Mouse (Mus musculus) CH12.LX (cell line): ENCODE data around the gene Man1a2. TPM values are rescaled to one million over a fixed set of nuclear protein-coding genes. Genes with fewer than 3 reads are reported as not detected.

ENCODE experiments used
- DNase-seq: peaks from one replicate; pipeline ENCODE4 v3.0.0-alpha.2; 2013; ENCODE audit errors: extremely low read depth
- H3K27ac ChIP-seq: 2 replicates; pipeline ENCODE4 v1.5.1; 2012; ENCODE audit warnings: low read depth, mild to moderate bottlenecking, control low read depth, moderate library complexity; ENCODE audit not compliant: insufficient read depth
- H3K27me3 ChIP-seq: replicated peaks from 2 replicates; pipeline ENCODE3; 2012; ENCODE audit warnings: inconsistent platforms
- H3K36me3 ChIP-seq, 2 experiments: replicated peaks in 1 of 2; 2 replicates each; pipeline versions ENCODE3 to v1.6.1; 2012; ENCODE audit warnings: inconsistent platforms in 1 of 2, low read length in 1 of 2, mild to moderate bottlenecking in 1 of 2, mixed read lengths in 1 of 2, moderate library complexity in 1 of 2; ENCODE audit not compliant: control insufficient read depth in 1 of 2, insufficient read depth in 1 of 2
- H3K4me1 ChIP-seq, 2 experiments: 2 replicates each; pipeline ENCODE4 v1.6.1; 2012; ENCODE audit warnings: inconsistent platforms in 1 of 2, moderate library complexity in 1 of 2; ENCODE audit not compliant: insufficient read depth in 2 of 2, control insufficient read depth in 1 of 2
- H3K4me2 ChIP-seq: 2 replicates; pipeline ENCODE4 v1.6.1; 2012; ENCODE audit warnings: low read depth, mild to moderate bottlenecking, control low read depth; ENCODE audit not compliant: poor library complexity, insufficient read depth, severe bottlenecking
- H3K4me3 ChIP-seq, 3 experiments: fragments of 150-350 bp in 1 of 3; sonication (generic) in 1 of 3; replicated peaks in 1 of 3; 2 replicates each; pipeline versions ENCODE3 to v1.5.1; 2011 to 2012; ENCODE audit warnings: low read depth in 2 of 3, low read length in 2 of 3, mild to moderate bottlenecking in 2 of 3, moderate library complexity in 2 of 3, control low read depth in 1 of 3, improper control_type of control experiment in 1 of 3, inconsistent platforms in 1 of 3, mixed read lengths in 1 of 3; ENCODE audit not compliant: poor library complexity in 1 of 3
- H3K79me2 ChIP-seq: replicated peaks from 2 replicates; pipeline ENCODE4 v1.6.1; 2012; ENCODE audit warnings: mild to moderate bottlenecking, moderate library complexity; ENCODE audit not compliant: control insufficient read depth, poor library complexity, insufficient read depth, severe bottlenecking; ENCODE audit errors: extremely low read depth
- H3K9ac ChIP-seq: 2 replicates; pipeline ENCODE4 v1.6.1; 2012; ENCODE audit warnings: low read depth, mild to moderate bottlenecking, control low read depth, moderate library complexity; ENCODE audit not compliant: insufficient read depth
- H3K9me3 ChIP-seq: replicated peaks from 2 replicates; pipeline ENCODE3; 2012; ENCODE audit warnings: low read length, inconsistent platforms, mixed read lengths
- BHLHE40 ChIP-seq: IDR thresholded peaks from 2 replicates; pipeline ENCODE4 v1.6.1; 2011; ENCODE audit warnings: mild to moderate bottlenecking, low read depth, low read length, improper control_type of control experiment
- CHD2 ChIP-seq: IDR thresholded peaks from 2 replicates; pipeline ENCODE4 v1.6.1; 2011; ENCODE audit warnings: low read length, improper control_type of control experiment
- E2F4 ChIP-seq: IDR thresholded peaks from 2 replicates; pipeline ENCODE4 v1.6.1; 2011; ENCODE audit warnings: low read depth, low read length, improper control_type of control experiment; ENCODE audit not compliant: insufficient replicate concordance
- EP300 ChIP-seq: IDR thresholded peaks from 2 replicates; pipeline ENCODE4 v1.6.1; 2011; ENCODE audit warnings: low read length, improper control_type of control experiment
- ETS1 ChIP-seq: conservative IDR thresholded peaks from 2 replicates; pipeline ENCODE4 v1.6.1; 2012; ENCODE audit warnings: low read depth, mild to moderate bottlenecking, inconsistent platforms, low read length, improper control_type of control experiment, moderate library complexity
- HCFC1 ChIP-seq: IDR thresholded peaks from 2 replicates; pipeline ENCODE4 v1.6.1; 2012; ENCODE audit warnings: low read depth, mild to moderate bottlenecking, inconsistent platforms, low read length, improper control_type of control experiment
- IRF4 ChIP-seq: IDR thresholded peaks from 2 replicates; pipeline ENCODE4 v1.6.1; 2014; ENCODE audit warnings: low read depth, mild to moderate bottlenecking, inconsistent platforms, low read length, improper control_type of control experiment
- JUND ChIP-seq: conservative IDR thresholded peaks from 2 replicates; pipeline ENCODE4 v1.6.1; 2011; ENCODE audit warnings: low read depth, low read length, improper control_type of control experiment
- KAT2A ChIP-seq: IDR thresholded peaks from 2 replicates; pipeline ENCODE4 v1.6.1; 2012; ENCODE audit warnings: low read length, improper control_type of control experiment, inconsistent platforms; ENCODE audit not compliant: insufficient replicate concordance
- MAFK ChIP-seq: IDR thresholded peaks from 2 replicates; pipeline ENCODE4 v1.6.1; 2011; ENCODE audit warnings: low read length, improper control_type of control experiment; ENCODE audit not compliant: insufficient replicate concordance
- MAX ChIP-seq: IDR thresholded peaks from 2 replicates; pipeline ENCODE4 v1.6.1; 2011; ENCODE audit warnings: low read length, improper control_type of control experiment
- MXI1 ChIP-seq: IDR thresholded peaks from 2 replicates; pipeline ENCODE4 v1.6.1; 2011; ENCODE audit warnings: mild to moderate bottlenecking, low read depth, low read length, improper control_type of control experiment
- PAX5 ChIP-seq: IDR thresholded peaks from 2 replicates; pipeline ENCODE4 v1.6.1; 2012; ENCODE audit warnings: low read length, inconsistent platforms, mixed read lengths
- POLR2AphosphoS2 ChIP-seq: IDR thresholded peaks from 2 replicates; pipeline ENCODE4 v1.6.1; 2011; ENCODE audit warnings: low read depth, low read length, improper control_type of control experiment
- RCOR1 ChIP-seq: conservative IDR thresholded peaks from 2 replicates; pipeline ENCODE4 v1.6.1; 2012; ENCODE audit warnings: low read depth, mild to moderate bottlenecking, inconsistent platforms, low read length, improper control_type of control experiment
- SIN3A ChIP-seq: IDR thresholded peaks from 2 replicates; pipeline ENCODE4 v1.6.1; 2012; ENCODE audit warnings: low read length, improper control_type of control experiment, inconsistent platforms
- TBP ChIP-seq: conservative IDR thresholded peaks from 2 replicates; pipeline ENCODE4 v1.6.1; 2011; ENCODE audit warnings: low read depth, low read length, improper control_type of control experiment
- TCF12 ChIP-seq: IDR thresholded peaks from 2 replicates; pipeline ENCODE4 v1.6.1; 2014; ENCODE audit warnings: low read depth, mild to moderate bottlenecking, inconsistent platforms, low read length, improper control_type of control experiment
- USF1 ChIP-seq: IDR thresholded peaks from 2 replicates; pipeline ENCODE4 v1.6.1; 2014; ENCODE audit warnings: low read depth, mild to moderate bottlenecking, inconsistent platforms, low read length, improper control_type of control experiment
- USF2 ChIP-seq: conservative IDR thresholded peaks from 2 replicates; pipeline ENCODE4 v1.6.1; 2011; ENCODE audit warnings: low read depth, low read length, improper control_type of control experiment
- ZC3H11A ChIP-seq: IDR thresholded peaks from 2 replicates; pipeline ENCODE4 v1.6.1; 2012; ENCODE audit warnings: low read depth, mild to moderate bottlenecking, inconsistent platforms, low read length, improper control_type of control experiment
- ZKSCAN1 ChIP-seq: IDR thresholded peaks from 2 replicates; pipeline ENCODE4 v1.6.1; 2012; ENCODE audit warnings: low read depth, inconsistent platforms, low read length, improper control_type of control experiment, borderline replicate concordance
- ZMIZ1 ChIP-seq: IDR thresholded peaks from 2 replicates; pipeline ENCODE4 v1.6.1; 2012; ENCODE audit warnings: low read depth, mild to moderate bottlenecking, inconsistent platforms, low read length, improper control_type of control experiment
- dilution Hi-C: fragments of 300-500 bp; cut with MboI; formaldehyde crosslinking; loops from 2 replicates; pipeline ENCODE4 v1.14.3; 2020; ENCODE audit warnings: low sequenced_read_pairs; ENCODE audit not compliant: extremely low pct_unique_long_range_greater_than_20kb, extremely low pct_ligation_motif_present
- in situ Hi-C: fragments of 300-500 bp; cut with MboI; formaldehyde crosslinking; loops from 3 replicates; pipeline ENCODE4 v1.14.3; 2019; ENCODE audit warnings: low sequenced_read_pairs, low pct_ligation_motif_present, low pct_unique_long_range_greater_than_20kb, mixed read lengths
- polyA plus RNA-seq: library from polyadenylated mRNA; unstranded; fragments of >175 nt; gene quantifications from 2 replicates; pipeline ENCODE4 v1.2.1, GENCODE M21; 2012; ENCODE audit warnings: low read depth; ENCODE audit not compliant: insufficient read length
- total RNA-seq, 2 experiments: library from RNA; depleted of rRNA; stranded (reverse); fragments of 300-350 nt in 1 of 2; fragments of >200 nt in 1 of 2; gene quantifications; 2 replicates each; pipeline ENCODE4 v1.2.3; 2012 to 2014

Man1a2 gene
- total and polyA plus RNA-seq, 3 experiments, result 31.1 to 73.6 (median 53.5) TPM

GRCm38 (mm10) chr3:100725960-100726674 lies 40.8 kb upstream of the Man1a2 start:
- no peak overlapping the region for H3K4me2 ChIP-seq
- H3K36me3 ChIP-seq, result no peaks in the 10 kb centered on the region
- dilution Hi-C loops, result no loop called here
- peaks cover 0 to 5% of the 10 kb centered on the region in 2 experiments; a peak in 1 of 4 replicates for H3K4me1 ChIP-seq
- H3K9ac ChIP-seq, result no peak overlapping the region
- DNase-seq, result no peak
- no peaks in the 10 kb centered on the region for H3K27me3 ChIP-seq
- in situ Hi-C loops, result no loop called here
- no peaks in the 10 kb centered on the region for H3K79me2 ChIP-seq
- TF ChIP-seq USF1, result no peak
- TF ChIP-seq HCFC1, result no peak
- TF ChIP-seq IRF4, result no peak
- TF ChIP-seq POLR2AphosphoS2, result no peak
- no peak for TF ChIP-seq TBP
- TF ChIP-seq USF2, result no peak
- TF ChIP-seq E2F4, result no peak
- TF ChIP-seq ZMIZ1, result no peak
- TF ChIP-seq JUND, result no peak
- TF ChIP-seq MAFK, result no peak
- no peak for TF ChIP-seq ZKSCAN1
- TF ChIP-seq KAT2A, result no peak
- TF ChIP-seq ZC3H11A, result no peak
- TF ChIP-seq BHLHE40, result no peak
- no peak overlapping the region for H3K27ac ChIP-seq
- peaks cover 20% of the 10 kb centered on the region for H3K9me3 ChIP-seq
- no peak overlapping the region for H3K4me3 ChIP-seq

GRCm38 (mm10) chr3:100720786-100721300 lies 35.5 kb upstream of the Man1a2 start:
- dilution Hi-C loops (no loop called here), in situ Hi-C loops (no loop called here)
- no peaks in the 10 kb centered on the region for H3K36me3 ChIP-seq
- no peak overlapping the region for H3K4me2 ChIP-seq
- no peak overlapping the region for H3K9ac ChIP-seq
- no peaks in the 10 kb centered on the region for H3K79me2 ChIP-seq
- peaks cover 20% of the 10 kb centered on the region for H3K9me3 ChIP-seq
- DNase-seq, result no peak
- H3K27me3 ChIP-seq, result no peaks in the 10 kb centered on the region
- no peak overlapping the region for H3K4me3 ChIP-seq
- no peak for TF ChIP-seq E2F4
- TF ChIP-seq EP300, result no peak
- TF ChIP-seq HCFC1, result no peak
- no peak for TF ChIP-seq SIN3A
- no peak for TF ChIP-seq TCF12
- TF ChIP-seq PAX5, result no peak
- no peak for TF ChIP-seq MAX
- no peak for TF ChIP-seq MXI1
- no peak for TF ChIP-seq ETS1
- no peak for TF ChIP-seq USF2
- no peak for TF ChIP-seq CHD2
- TF ChIP-seq IRF4, result no peak
- no peak for TF ChIP-seq RCOR1
- no peaks in the 10 kb centered on the region for H3K4me1 ChIP-seq
- no peak overlapping the region for H3K27ac ChIP-seq
